Mouse (Mus musculus) intestine, embryonic 16.5 days (tissue): Measurements from ENCODE around the gene Igf2bp1. TPM values are rescaled to one million over a fixed set of nuclear protein-coding genes. Genes with fewer than 3 reads are reported as not detected.

Experiments used
- ATAC-seq: fragments of 200-750 bp; cut with Nextera tagmentation; 2 replicates; pipeline ENCODE4 v1.8.0; 2017; ENCODE audit warnings: moderate TSS enrichment, moderate library complexity
- H3K27ac ChIP-seq: fragments of 300-500 bp; sonication (generic); 2 replicates; pipeline ENCODE4 v1.5.1; 2014; ENCODE audit warnings: mild to moderate bottlenecking, low read length
- H3K27me3 ChIP-seq: fragments of 300-500 bp; sonication (generic); replicated peaks from 2 replicates; pipeline ENCODE4 v1.6.1; 2014; ENCODE audit warnings: low read length, control low read depth, mixed read lengths; ENCODE audit not compliant: control insufficient read depth, insufficient read depth
- H3K36me3 ChIP-seq: fragments of 300-500 bp; sonication (generic); 2 replicates; pipeline ENCODE4 v1.6.1; 2014; ENCODE audit warnings: low read length, control low read depth; ENCODE audit not compliant: control insufficient read depth, insufficient read depth
- H3K4me1 ChIP-seq: fragments of 300-500 bp; sonication (generic); 2 replicates; pipeline ENCODE4 v1.6.1; 2014; ENCODE audit warnings: low read length, control low read depth, mixed read lengths; ENCODE audit not compliant: control insufficient read depth, insufficient read depth
- H3K4me2 ChIP-seq: fragments of 300-500 bp; sonication (generic); 2 replicates; pipeline ENCODE4 v1.6.1; 2014; ENCODE audit warnings: low read depth, low read length, control low read depth
- H3K4me3 ChIP-seq: fragments of 300-500 bp; sonication (generic); 2 replicates; pipeline ENCODE4 v1.5.1; 2014; ENCODE audit warnings: mild to moderate bottlenecking, low read length
- H3K9ac ChIP-seq: fragments of 300-500 bp; sonication (generic); 2 replicates; pipeline ENCODE4 v1.6.1; 2014; ENCODE audit warnings: low read depth, low read length
- H3K9me3 ChIP-seq: fragments of 300-500 bp; sonication (generic); 2 replicates; pipeline ENCODE4 v1.6.1; 2016; ENCODE audit warnings: low read length, control low read depth; ENCODE audit not compliant: control insufficient read depth
- WGBS: fragments of 180-500 bp; shearing (Covaris S2); extraction: QIAGEN DNeasy Blood & Tissue Kit; methylation state at CpG from one replicate; pipeline ENCODE4 v1.1.7; 2014; 5-methylcytosine and 5-hydroxymethylcytosine counted together
- polyA plus RNA-seq: library from polyadenylated mRNA; unstranded; fragments of >200 nt; fragmentation: Nextera tagmentation; extraction: Ambion mirVana; gene quantifications from 2 replicates; pipeline ENCODE4 v1.2.1, GENCODE M21; 2015

Igf2bp1 gene
- 38.5 and 41.0 TPM in 2 replicates for polyA plus RNA-seq

DNA sequence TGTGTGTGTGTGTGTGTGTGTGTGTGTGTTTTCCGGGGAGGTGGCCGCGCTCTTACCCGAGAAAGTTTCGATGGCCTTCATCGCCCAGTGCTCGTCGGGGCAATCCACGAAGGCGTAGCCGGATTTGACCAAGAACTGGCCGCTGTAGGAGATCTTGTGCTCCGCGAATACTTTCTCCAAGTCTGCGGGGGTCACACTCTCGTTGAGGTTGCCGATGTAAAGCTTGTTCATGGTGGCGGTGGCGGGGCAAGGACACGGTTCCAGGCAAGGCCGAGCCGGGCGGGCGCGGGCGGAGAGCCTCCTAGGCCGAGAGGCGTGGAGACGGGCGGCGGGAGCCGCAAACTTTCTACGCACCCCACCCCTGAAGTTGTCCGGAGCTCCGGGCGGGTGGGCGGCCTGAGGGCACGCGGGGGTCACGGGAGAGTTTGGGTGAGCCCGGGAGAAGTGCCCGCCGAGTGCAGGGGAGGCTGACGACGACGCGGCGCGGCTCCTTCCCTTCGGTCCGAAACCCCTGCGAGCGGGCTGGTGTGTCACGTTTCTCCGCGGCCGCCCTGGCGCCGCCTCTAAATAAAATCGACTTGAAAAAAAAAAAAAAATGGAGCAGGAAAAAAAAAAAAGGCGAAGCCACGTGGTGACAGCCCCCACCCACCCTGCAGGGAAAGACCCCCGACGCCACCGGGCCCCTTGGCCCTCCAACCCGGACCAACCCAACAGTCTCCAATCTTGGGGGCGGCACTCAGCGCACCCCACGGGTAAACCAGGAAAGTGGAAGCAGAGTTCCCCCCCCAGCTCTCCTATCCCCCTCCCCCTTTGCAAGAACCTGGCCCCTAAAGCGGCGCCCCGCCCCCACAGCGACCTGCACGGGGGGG, at the start of gene Igf2bp1:
TSS of gene Igf2bp1 (minus strand) at position 538 of the 869 bp plus-strand sequence.
- under 1% methylated on average over 68 of the region's 74 CpGs for WGBS
- Histone ChIP-seq H3K4me1 (peaks cover 28% of the 10 kb centered on the region), H3K9me3 (no peaks in the 10 kb centered on the region), H3K9ac (peak within 1 kb of the TSS; percentile 97), H3K27me3 (no peaks in the 10 kb centered on the region), H3K36me3 (no peaks in the 10 kb centered on the region), H3K27ac (peak within 1 kb of the TSS; percentile 93), H3K4me3 (peak within 1 kb of the TSS; percentile 82), H3K4me2 (peak within 1 kb of the TSS; percentile 98)
- peak; percentile 65 for ATAC-seq

DNA sequence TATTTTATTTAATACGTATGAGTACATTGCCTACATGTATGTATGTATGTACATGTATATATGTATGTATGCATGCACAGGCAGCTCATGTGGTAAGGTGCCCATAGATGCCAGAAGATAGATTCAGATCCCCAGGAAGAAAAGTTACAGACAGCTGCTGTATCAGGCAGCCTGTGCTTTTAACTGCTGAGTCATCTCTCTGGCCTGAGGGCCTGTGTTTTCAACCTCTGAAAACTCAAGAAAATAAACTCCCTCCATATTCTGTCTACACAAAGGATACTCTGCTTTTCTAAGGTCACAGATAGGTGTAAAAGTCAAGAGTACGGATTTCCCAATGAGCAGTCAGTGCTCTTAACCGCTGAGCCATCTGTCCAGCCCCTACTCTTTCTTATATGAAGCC, 45.1 kb upstream of the Igf2bp1 start:
- Histone ChIP-seq H3K27me3 (no peaks in the 10 kb centered on the region), H3K9me3 (no peaks in the 10 kb centered on the region), H3K4me3 (no peak overlapping the region), H3K4me2 (no peak overlapping the region), H3K9ac (no peak overlapping the region), H3K36me3 (peaks cover 25% of the 10 kb centered on the region), H3K4me1 (no peaks in the 10 kb centered on the region), H3K27ac (no peak overlapping the region)
- 94% methylated on average over 3 of the region's 3 CpGs for WGBS
- no peak for ATAC-seq

DNA sequence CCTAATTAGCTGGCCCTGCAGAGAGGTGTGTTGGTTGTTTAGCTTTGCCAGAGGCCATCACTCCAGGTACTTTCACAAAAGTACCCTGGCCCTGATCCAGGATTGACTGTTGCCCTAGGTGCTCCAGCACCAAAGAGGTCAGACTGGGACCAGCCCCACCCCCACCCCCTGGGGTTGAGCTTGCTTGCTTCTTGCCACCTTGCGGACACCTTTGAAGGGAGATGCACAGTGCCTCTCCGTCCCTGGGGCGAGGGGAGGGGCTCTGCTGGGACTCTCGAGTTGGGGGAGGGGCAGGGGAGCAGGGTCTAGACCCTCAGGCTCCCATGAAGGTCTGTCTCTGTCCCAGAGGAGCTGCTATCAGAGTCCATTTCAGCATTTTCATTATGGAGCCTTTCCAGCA, 44.2 kb upstream of the Igf2bp1 start:
- Histone ChIP-seq H3K9ac (no peak overlapping the region), H3K9me3 (no peaks in the 10 kb centered on the region), H3K27me3 (no peaks in the 10 kb centered on the region), H3K4me1 (no peaks in the 10 kb centered on the region), H3K4me2 (no peak overlapping the region), H3K4me3 (no peak overlapping the region), H3K36me3 (peaks cover 25% of the 10 kb centered on the region), H3K27ac (no peak overlapping the region)
- ATAC-seq: no peak
- 81% methylated on average over 4 of the region's 4 CpGs for whole genome bisulfite sequencing

DNA sequence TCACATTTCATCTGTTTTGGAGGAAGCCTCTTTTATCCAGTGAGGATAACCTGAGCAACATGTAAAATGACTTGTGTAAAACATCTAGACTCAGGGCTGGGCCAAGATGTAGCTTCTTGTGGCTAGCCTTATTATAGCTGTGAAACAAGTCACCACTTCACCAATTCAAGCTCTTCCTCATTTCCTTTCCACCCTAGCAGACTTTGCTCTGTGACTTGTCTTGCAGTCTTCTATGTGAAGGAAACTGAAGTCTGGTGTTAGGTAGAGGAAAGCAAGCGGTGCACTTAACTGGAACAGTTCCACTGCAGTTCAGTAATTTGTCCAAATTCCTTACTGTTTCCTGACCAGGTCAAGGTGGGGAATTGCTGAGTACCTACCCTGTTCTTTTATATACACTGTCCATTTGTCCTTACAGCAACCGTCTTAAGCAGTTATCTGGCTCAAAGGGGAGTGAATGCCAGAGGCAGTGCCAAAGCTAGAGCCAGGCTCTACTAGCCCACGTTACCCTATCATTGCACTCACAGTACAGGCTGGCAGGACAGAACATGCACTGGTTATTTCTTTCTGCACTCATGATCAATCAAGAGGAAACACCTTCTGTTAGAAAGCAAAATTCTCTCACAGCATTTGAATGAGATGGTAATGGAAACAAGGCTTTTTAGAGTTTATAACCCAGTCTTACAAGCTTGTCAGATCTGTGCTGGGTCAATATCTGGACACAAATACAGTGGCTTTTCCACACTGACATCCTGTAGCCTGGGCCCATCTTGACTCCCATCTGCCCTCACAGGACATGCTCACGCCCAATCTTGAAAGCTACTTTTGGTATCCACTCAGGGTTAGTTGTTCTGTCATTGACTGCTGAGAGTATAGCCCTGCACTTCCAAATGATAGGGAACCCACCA, 42.0 kb upstream of the Igf2bp1 start:
- WGBS: 82% methylated on average over 4 of the region's 4 CpGs
- no peaks in the 10 kb centered on the region for H3K27me3 ChIP-seq
- peak overlapping the region; percentile 35 for H3K27ac ChIP-seq
- no peak overlapping the region for H3K4me3 ChIP-seq
- no peak overlapping the region for H3K9ac ChIP-seq
- H3K4me2 ChIP-seq: no peak overlapping the region
- no peaks in the 10 kb centered on the region for H3K4me1 ChIP-seq
- ATAC-seq: no peak
- peaks cover 20% of the 10 kb centered on the region for H3K36me3 ChIP-seq
- H3K9me3 ChIP-seq: no peaks in the 10 kb centered on the region

DNA sequence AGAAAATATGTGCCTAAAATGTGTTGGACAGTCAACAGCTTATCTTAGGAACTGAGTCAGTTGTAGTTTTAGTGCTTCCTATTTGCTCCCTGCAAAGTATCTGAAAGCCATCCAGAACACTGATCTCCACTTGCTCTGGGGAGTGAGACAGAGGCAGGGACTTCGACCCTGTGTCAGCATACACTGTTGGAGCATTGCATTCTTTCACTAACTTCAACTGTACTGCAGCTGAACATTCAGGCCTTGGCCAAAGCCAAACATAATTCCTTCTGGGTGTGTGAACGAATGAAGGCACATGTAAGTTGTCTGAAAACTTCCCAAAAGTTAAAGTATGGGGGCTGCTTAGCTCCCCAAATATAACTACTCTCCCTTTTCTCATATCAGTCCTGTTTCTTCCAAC, 41.1 kb upstream of the Igf2bp1 start:
- no peaks in the 10 kb centered on the region for H3K4me1 ChIP-seq
- H3K9ac ChIP-seq: no peak overlapping the region
- H3K27ac ChIP-seq: peak overlapping the region; percentile 31
- H3K36me3 ChIP-seq: peaks cover 20% of the 10 kb centered on the region
- no peaks in the 10 kb centered on the region for H3K9me3 ChIP-seq
- no peak overlapping the region for H3K4me2 ChIP-seq
- no peak overlapping the region for H3K4me3 ChIP-seq
- ATAC-seq: 0 out of 2 replicates have a peak, but pooled peaks have one; percentile 56
- WGBS: 70% methylated on average over 2 of the region's 2 CpGs
- no peaks in the 10 kb centered on the region for H3K27me3 ChIP-seq

DNA sequence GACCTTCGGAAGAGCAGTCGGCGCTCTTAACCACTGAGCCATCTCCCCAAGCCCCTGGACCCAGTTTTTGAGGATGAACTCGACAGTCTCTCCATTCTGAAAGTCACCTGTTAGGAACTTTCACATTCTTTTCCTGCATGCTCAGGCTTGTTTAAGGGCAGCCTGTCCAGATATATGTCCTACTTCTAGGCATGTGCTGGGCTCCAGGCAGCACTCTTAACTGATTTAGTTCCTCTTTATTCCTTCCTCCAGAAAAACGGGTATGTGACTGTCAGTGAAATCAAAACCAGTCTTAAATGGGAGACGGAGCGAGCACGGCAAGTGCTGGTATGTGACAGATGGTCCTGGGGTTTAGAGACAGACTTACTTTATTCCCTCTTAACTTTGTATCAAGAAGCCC, 40.3 kb upstream of the Igf2bp1 start:
- Histone ChIP-seq H3K27me3 (no peaks in the 10 kb centered on the region), H3K27ac (no peak overlapping the region), H3K36me3 (peaks cover 17% of the 10 kb centered on the region), H3K4me1 (no peaks in the 10 kb centered on the region), H3K4me3 (no peak overlapping the region), H3K9ac (no peak overlapping the region), H3K4me2 (no peak overlapping the region), H3K9me3 (no peaks in the 10 kb centered on the region)
- ATAC-seq: no peak
- WGBS: 81% methylated on average over 8 of the region's 8 CpGs

DNA sequence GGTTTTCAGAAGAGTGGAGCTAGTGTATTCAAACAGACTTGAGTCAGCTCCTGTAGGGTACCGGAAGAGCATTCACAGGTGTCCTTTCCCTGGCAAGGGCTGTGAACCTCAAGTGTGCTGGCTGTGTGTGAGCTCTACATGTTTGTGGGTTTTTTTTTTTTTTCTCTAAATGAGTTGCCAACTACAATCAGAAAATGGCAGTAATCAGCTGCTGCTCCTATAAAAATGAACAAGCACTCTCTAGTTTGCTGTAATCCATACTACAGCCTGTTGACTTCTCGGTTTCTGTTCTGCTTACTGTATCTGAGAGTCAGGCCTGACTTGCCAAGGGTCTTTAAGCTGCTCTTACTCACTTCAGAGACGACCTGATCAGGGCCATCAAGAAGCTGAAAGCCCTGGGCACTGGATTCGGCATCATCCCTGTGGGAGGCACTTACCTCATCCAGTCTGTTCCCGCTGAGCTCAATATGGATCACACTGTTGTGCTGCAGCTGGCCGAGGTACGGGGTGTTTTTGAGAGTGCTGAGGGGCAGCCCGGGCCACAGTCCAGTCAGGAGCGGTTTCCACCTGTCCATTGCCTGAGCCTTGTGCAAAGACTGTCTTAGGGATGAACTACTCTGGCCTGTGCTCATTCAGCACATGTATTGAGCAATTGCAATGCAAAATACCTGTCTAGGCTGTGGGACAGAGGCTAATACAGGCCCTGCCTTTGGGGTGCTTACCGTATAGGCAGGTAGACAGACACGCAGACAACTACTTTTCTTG, 39.2 kb upstream of the Igf2bp1 start:
- no peak overlapping the region for H3K9ac ChIP-seq
- no peak for ATAC-seq
- no peaks in the 10 kb centered on the region for H3K27me3 ChIP-seq
- H3K36me3 ChIP-seq: peaks cover 10% of the 10 kb centered on the region
- no peak overlapping the region for H3K4me3 ChIP-seq
- H3K27ac ChIP-seq: no peak overlapping the region
- H3K4me1 ChIP-seq: no peaks in the 10 kb centered on the region
- no peaks in the 10 kb centered on the region for H3K9me3 ChIP-seq
- H3K4me2 ChIP-seq: no peak overlapping the region
- WGBS: 89% methylated on average over 11 of the region's 11 CpGs

DNA sequence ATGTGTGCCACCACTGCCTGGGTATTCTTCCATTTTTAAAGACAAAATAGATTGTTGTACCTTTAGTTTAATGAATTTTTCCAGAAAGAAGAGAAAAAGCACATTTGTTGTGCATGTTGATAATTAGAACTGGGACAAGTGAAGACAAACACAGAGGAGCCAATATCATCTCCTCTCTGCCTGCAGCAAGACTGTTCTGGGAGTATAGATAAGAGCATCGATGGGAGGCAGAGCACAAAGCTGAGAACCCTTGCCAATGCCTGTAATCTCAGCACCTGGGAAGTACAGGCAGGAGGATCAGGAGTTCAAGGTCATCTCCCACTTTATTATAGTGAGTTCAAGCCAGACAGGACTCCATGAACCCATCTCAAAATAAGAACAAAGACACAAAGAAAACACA, 32.8 kb upstream of the Igf2bp1 start:
- no peaks in the 10 kb centered on the region for H3K9me3 ChIP-seq
- H3K36me3 ChIP-seq: peaks cover 5% of the 10 kb centered on the region; the same call in 1 of the 2 replicates
- H3K9ac ChIP-seq: no peak overlapping the region
- no peak overlapping the region for H3K4me3 ChIP-seq
- 63% methylated on average over 1 of the region's 1 CpGs for WGBS
- ATAC-seq: no peak
- no peaks in the 10 kb centered on the region for H3K27me3 ChIP-seq
- H3K27ac ChIP-seq: no peak overlapping the region
- H3K4me2 ChIP-seq: no peak overlapping the region
- peaks cover 10% of the 10 kb centered on the region for H3K4me1 ChIP-seq

DNA sequence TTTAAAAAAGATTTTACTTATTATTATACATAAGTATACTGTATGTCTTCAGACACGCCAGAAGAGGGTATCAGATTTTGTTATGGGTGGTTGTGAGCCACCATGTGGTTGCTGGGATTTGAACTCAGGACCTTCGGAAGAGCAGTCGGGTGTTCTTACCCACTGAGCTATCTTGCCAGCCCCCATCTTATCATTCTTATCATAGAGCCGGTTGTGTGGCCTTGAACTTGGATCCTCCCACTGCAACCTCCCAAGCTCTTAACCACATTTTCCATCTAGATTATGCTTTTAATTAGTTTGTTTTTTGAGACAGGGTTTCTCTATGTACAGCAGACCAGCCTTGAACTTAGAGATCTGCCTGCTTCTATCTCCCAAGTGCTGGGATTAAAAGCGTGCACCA, 31.8 kb upstream of the Igf2bp1 start:
- no peak for ATAC-seq
- Histone ChIP-seq H3K4me3 (no peak overlapping the region), H3K9ac (no peak overlapping the region), H3K9me3 (no peaks in the 10 kb centered on the region), H3K27me3 (no peaks in the 10 kb centered on the region), H3K4me1 (peaks cover 10% of the 10 kb centered on the region), H3K36me3 (peaks cover 5% of the 10 kb centered on the region; the same call in 1 of the 2 replicates), H3K27ac (no peak overlapping the region), H3K4me2 (no peak overlapping the region)
- 84% methylated on average over 5 of the region's 5 CpGs for WGBS
